Mouse (Mus musculus) small intestine, adult 2 months (tissue): ENCODE measurements around the gene Crybb1.

Source experiments
- CTCF ChIP-seq: fragments of 200-500 bp; IDR thresholded peaks from 2 replicates; pipeline ENCODE4 v1.5.1; 2012; ENCODE audit warnings: low read depth, mild to moderate bottlenecking, control low read depth, inconsistent platforms, low read length, moderate library complexity, mixed read lengths; ENCODE audit not compliant: insufficient replicate concordance, insufficient read length; ENCODE audit errors: extremely low read depth
- POLR2A ChIP-seq: fragments of 200-500 bp; IDR thresholded peaks from 2 replicates; pipeline ENCODE4 v1.6.1; 2012; ENCODE audit warnings: low read depth, mild to moderate bottlenecking, control low read depth, inconsistent platforms, low read length, moderate library complexity

DNA sequence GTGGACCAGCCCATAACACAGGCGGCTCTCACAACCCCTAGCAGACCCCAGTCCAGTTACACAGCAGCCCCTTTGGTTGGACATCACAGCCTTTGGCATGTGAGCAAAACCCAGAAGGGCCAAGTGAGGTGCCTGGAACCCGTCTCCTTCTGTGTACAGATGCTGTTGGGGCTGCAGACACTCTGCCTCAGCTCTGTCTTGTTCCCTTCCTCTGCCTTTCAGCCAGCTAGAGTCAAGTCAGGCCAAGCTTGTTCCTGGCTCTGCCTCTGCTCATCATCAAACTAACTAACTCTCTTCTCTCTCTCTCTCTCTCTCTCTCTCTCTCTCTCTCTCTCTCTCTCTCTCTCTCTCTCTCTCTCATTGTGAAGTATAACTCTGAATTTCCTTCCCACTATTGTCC is 19.0 kb upstream of the Crybb1 start:
- no peak for TF ChIP-seq CTCF
- no peak for TF ChIP-seq POLR2A
